Mouse (Mus musculus) kidney, embryonic 16.5 days (tissue): ENCODE measurements at regions not wholly inside any gene's neighbourhood (a gene's known extent, or its start where the extent isn't known, plus 50 kb on each side); places are given as distances from the start of the nearest gene placed in this dataset.

Source experiments
- ATAC-seq: fragments of 200-750 bp; cut with Nextera tagmentation; 2 replicates; pipeline ENCODE4 v1.8.0; 2017; ENCODE audit warnings: moderate TSS enrichment; ENCODE audit not compliant: low FRiP score, low TSS enrichment
- H3K27ac ChIP-seq: fragments of 300-500 bp; sonication (generic); 2 replicates; pipeline ENCODE4 v1.5.1; 2014; ENCODE audit warnings: low read length
- H3K27me3 ChIP-seq: fragments of 300-500 bp; sonication (generic); 2 replicates; pipeline ENCODE4 v1.6.1; 2014; ENCODE audit warnings: low read length, control low read depth, mixed read lengths; ENCODE audit not compliant: insufficient read depth
- H3K36me3 ChIP-seq: fragments of 300-500 bp; sonication (generic); 2 replicates; pipeline ENCODE4 v1.6.1; 2014; ENCODE audit warnings: low read length, control low read depth, mixed read lengths; ENCODE audit not compliant: insufficient read depth
- H3K4me1 ChIP-seq: fragments of 300-500 bp; sonication (generic); 2 replicates; pipeline ENCODE4 v1.6.1; 2014; ENCODE audit warnings: low read length, control low read depth, mixed read lengths; ENCODE audit not compliant: insufficient read depth
- H3K4me2 ChIP-seq: fragments of 300-500 bp; sonication (generic); replicated peaks from 2 replicates; pipeline ENCODE4 v1.6.1; 2014; ENCODE audit warnings: low read depth, low read length
- H3K4me3 ChIP-seq: fragments of 300-500 bp; sonication (generic); 2 replicates; pipeline ENCODE4 v1.5.1; 2014; ENCODE audit warnings: mild to moderate bottlenecking, low read length
- H3K9ac ChIP-seq: fragments of 300-500 bp; sonication (generic); replicated peaks from 2 replicates; pipeline ENCODE4 v1.6.1; 2014; ENCODE audit warnings: low read length
- H3K9me3 ChIP-seq: fragments of 300-500 bp; sonication (generic); 2 replicates; pipeline ENCODE4 v1.6.1; 2016; ENCODE audit warnings: low read length, control low read depth
- WGBS: fragments of 180-500 bp; shearing (Covaris S2); extraction: QIAGEN DNeasy Blood & Tissue Kit; methylation state at CpG from one replicate; pipeline ENCODE4 v1.1.7; 2014; 5-methylcytosine and 5-hydroxymethylcytosine counted together

GRCm38 (mm10) chr2:168820648-168821047, 52.9 kb upstream of the Sall4 start:
- no peaks in the 10 kb centered on the region for H3K4me1 ChIP-seq
- H3K9me3 ChIP-seq, result no peaks in the 10 kb centered on the region
- 74% methylated on average over 10 of the region's 10 CpGs for WGBS
- no peak overlapping the region for H3K4me2 ChIP-seq
- H3K27ac ChIP-seq, result no peak overlapping the region
- H3K27me3 ChIP-seq, result peaks cover 10% of the 10 kb centered on the region; the same call in 1 of the 2 replicates
- no peak overlapping the region for H3K4me3 ChIP-seq
- H3K36me3 ChIP-seq, result no peaks in the 10 kb centered on the region
- H3K9ac ChIP-seq, result no peak overlapping the region
- no peak for ATAC-seq
